Comparison of ENCODE assay signal across 8 mouse cellular contexts in genomic region chr4:149792159-149792800, GRCm38 (mm10). TPM values are rescaled to one million over a fixed set of nuclear protein-coding genes. Genes with fewer than 3 reads are reported as not detected.
A peak's percentile ranks its signal among the peaks of the same experiment; 100 is the strongest.
DNase-seq lines count a peak whose midpoint lies in the region; ATAC-seq lines count a peak whose summit lies in the region.

No protein-coding gene starts in this region.

- H3K27ac ChIP-seq in kidney, embryonic 15.5 days, result no peak overlapping the region

- 30% methylated on average over 10 of the region's 10 CpGs for WGBS in kidney, embryonic 15.5 days

- H3K9ac ChIP-seq in kidney, embryonic 15.5 days, result no peak overlapping the region

- H3K4me2 ChIP-seq in kidney, embryonic 15.5 days, result no peak overlapping the region

- no peaks in the 10 kb centered on the region for H3K9me3 ChIP-seq in kidney, embryonic 15.5 days (replicated peaks)

- no peak overlapping the region for H3K4me3 ChIP-seq in kidney, embryonic 15.5 days (replicated peaks)

- peak; percentile 76 for DNase-seq in kidney, adult 18-20 months
- peak; percentile 72 for DNase-seq in brain, adult 2 months (ENCODE audit: low read depth, low spot score)
- DNase-seq in kidney, adult 8-10 months, result peak; percentile 84 to 92
- no peak for DNase-seq in cerebellum, postnatal 14 days
- no peak for DNase-seq in thymus, postnatal 36 days
- DNase-seq in natural killer cell, adult 2 months (ENCODE audit: low spot score in 2 of 2), result no peak

- ATAC-seq in kidney, embryonic 15.5 days (replicated peaks; ENCODE audit: low FRiP score), result no peak
- peak; percentile 63 for ATAC-seq in megakaryocyte, adult 5-6 weeks (ENCODE audit: poor library complexity, severe bottlenecking)

- H3K4me1 ChIP-seq in kidney, embryonic 15.5 days, result peaks cover 34% of the 10 kb centered on the region

- no peaks in the 10 kb centered on the region for H3K36me3 ChIP-seq in kidney, embryonic 15.5 days

- H3K27me3 ChIP-seq in kidney, embryonic 15.5 days, result no peaks in the 10 kb centered on the region

RNA-seq across cellular contexts. Expression of gene Slc25a33, which starts 18.2 kb away (rescaled TPM):
- polyA plus RNA-seq in kidney, embryonic 15.5 days (2015; fragmentation: Nextera tagmentation; extraction: Ambion mirVana), result 14.2 and 16.0 TPM in 2 replicates
- 1.7 and 2.3 TPM in 2 replicates for total RNA-seq in megakaryocyte, adult 5-6 weeks (2015)
- total RNA-seq in megakaryocyte, adult 5-6 weeks (2017), result 1.1 and 1.7 TPM in 2 replicates

RNA-seq across cellular contexts. Expression of gene Tmem201, which starts 54.4 kb away (rescaled TPM):
- polyA plus RNA-seq in kidney, embryonic 15.5 days (2015; fragmentation: Nextera tagmentation; extraction: Ambion mirVana), result 35.4 and 42.2 TPM in 2 replicates
- 1.2 and 2.9 TPM in 2 replicates for total RNA-seq in megakaryocyte, adult 5-6 weeks (2015)
- 1.5 and 1.9 TPM in 2 replicates for total RNA-seq in megakaryocyte, adult 5-6 weeks (2017)

Comparison
In these comparisons a context has a peak if more than half of its experiments do, and no peak if none do; other contexts are left out.
1. DNase-seq: peak in kidney, adult 18-20 months (single experiment), brain, adult 2 months (single experiment) and kidney, adult 8-10 months (2 of 2); none in cerebellum, postnatal 14 days (0 of 2), thymus, postnatal 36 days (0 of 2) and natural killer cell, adult 2 months (0 of 2).